Mouse (Mus musculus): ENCODE results near the gene Hikeshi. TPM values are rescaled to one million over a fixed set of nuclear protein-coding genes. Genes with fewer than 3 reads are reported as not detected.

The Hikeshi gene
- polyA plus RNA-seq, 1 experiment from 2014 or later = 56.6 TPM

Other genes with a start within 250 kb of the Hikeshi start
- not detected in 2 replicates for gene Ccdc81, start 37.6 kb downstream of the Hikeshi start, polyA plus RNA-seq (2015; fragmentation: Nextera tagmentation; extraction: Ambion mirVana)
- gene Eed, start 39.8 kb upstream of the Hikeshi start, polyA plus RNA-seq (2015; fragmentation: Nextera tagmentation; extraction: Ambion mirVana) = 31.8 and 34.4 TPM in 2 replicates
- 44.8 and 45.1 TPM in 2 replicates for gene Picalm, start 189.0 kb upstream of the Hikeshi start, polyA plus RNA-seq (2015; fragmentation: Nextera tagmentation; extraction: Ambion mirVana)